Mouse (Mus musculus) neural tube, postnatal 0 days (tissue): ENCODE measurements around the gene Vmn1r213. TPM values are rescaled to one million over a fixed set of nuclear protein-coding genes. Genes with fewer than 3 reads are reported as not detected.

Experiments used
- polyA plus RNA-seq: library from polyadenylated mRNA; unstranded; fragments of >200 nt; fragmentation: Nextera tagmentation; extraction: Ambion mirVana; gene quantifications from 2 replicates; pipeline ENCODE4 v1.2.1, GENCODE M21; 2015

The Vmn1r213 gene
- polyA plus RNA-seq: not detected in 2 replicates

DNA sequence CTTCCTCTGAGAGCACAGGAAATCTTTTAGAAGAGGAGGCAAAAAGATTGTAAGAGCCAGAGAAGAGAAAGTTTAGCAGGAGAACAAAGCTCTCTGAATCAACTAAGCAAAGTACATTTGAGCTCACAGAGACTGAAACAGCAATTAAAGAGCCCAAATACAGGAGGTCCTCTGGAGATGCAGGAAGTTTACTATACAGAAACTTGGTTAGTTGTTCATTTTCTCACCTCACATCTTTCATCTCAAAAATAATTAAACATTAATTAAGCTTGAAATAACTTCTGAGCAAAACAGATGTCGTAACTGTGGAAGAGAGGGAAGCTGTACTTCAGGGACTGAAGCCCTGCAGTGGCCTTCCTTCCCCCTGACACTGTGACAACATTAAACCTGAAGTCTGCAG is at the start of gene Vmn1r213:
Vmn1r213 (plus strand) TSS at position 301 of the 400 bp plus-strand sequence.

GRCm38 (mm10) chr13:23030118-23030517 is 22.7 kb downstream of the Vmn1r213 start, which contains the start of gene Vmn1r214:
Gene Vmn1r214 (plus strand): TSS chr13:23030418.

Other genes with a start within 250 kb of the Vmn1r213 start
- not detected in 2 replicates for gene Vmn1r208, start 230.3 kb upstream of the Vmn1r213 start, polyA plus RNA-seq
- gene Vmn1r209, start 198.0 kb upstream of the Vmn1r213 start, polyA plus RNA-seq: 0.04 TPM in 1 of 2 replicates, not detected in the other
- gene Vmn1r210, start 176.3 kb upstream of the Vmn1r213 start, polyA plus RNA-seq: not detected in 2 replicates
- not detected in 2 replicates for gene Vmn1r211, start 150.1 kb upstream of the Vmn1r213 start, polyA plus RNA-seq
- not detected in 2 replicates for gene Vmn1r212, start 123.5 kb upstream of the Vmn1r213 start, polyA plus RNA-seq
- gene Vmn1r214, start 22.8 kb downstream of the Vmn1r213 start, polyA plus RNA-seq: not detected in 2 replicates
- not detected in 2 replicates for gene Vmn1r215, start 60.4 kb downstream of the Vmn1r213 start, polyA plus RNA-seq
- gene Vmn1r217, start 110.6 kb downstream of the Vmn1r213 start, polyA plus RNA-seq: not detected in 2 replicates
- gene Vmn1r218, start 125.5 kb downstream of the Vmn1r213 start, polyA plus RNA-seq: not detected in 2 replicates
- not detected in 2 replicates for gene Vmn1r219, start 151.7 kb downstream of the Vmn1r213 start, polyA plus RNA-seq
- not detected in 2 replicates for gene Vmn1r220, start 180.3 kb downstream of the Vmn1r213 start, polyA plus RNA-seq
- not detected in 2 replicates for gene Vmn1r221, start 206.5 kb downstream of the Vmn1r213 start, polyA plus RNA-seq
- gene Vmn1r222, start 228.3 kb downstream of the Vmn1r213 start, polyA plus RNA-seq: not detected in 2 replicates
- not detected in 2 replicates for gene Vmn1r223, start 239.5 kb downstream of the Vmn1r213 start, polyA plus RNA-seq